Mouse (Mus musculus) heart, adult 2 months (tissue): Measurements from ENCODE around the gene Gpr45.

Experiments
- CTCF ChIP-seq: fragments of 200-600 bp; IDR thresholded peaks from 2 replicates; pipeline ENCODE4 v1.8.1; 2022; ENCODE audit warnings: antibody characterized with exemption, mild to moderate bottlenecking, moderate library complexity
- EP300 ChIP-seq: fragments of 200-500 bp; IDR thresholded peaks from 2 replicates; pipeline ENCODE4 v1.6.1; 2011; ENCODE audit warnings: low read depth, low read length, control low read depth; ENCODE audit not compliant: insufficient read depth

- TF ChIP-seq CTCF (no peak), EP300 (no peak)
Observed at GRCm38 (mm10) chr1:43045204-43045982, 92.7 kb downstream of the Gpr45 start.
